Mouse (Mus musculus) thymus, postnatal 4 days (tissue): ENCODE data around the gene BC147527.
"Not testable (repeated sequence)": the region's sequence is repeated elsewhere in the genome, so short reads cannot be mapped to it uniquely, and the experiment has no call there.

ENCODE experiments used
- DNase-seq: peaks from one replicate; pipeline ENCODE4 v3.0.0; 2021

BC147527 gene

DNA sequence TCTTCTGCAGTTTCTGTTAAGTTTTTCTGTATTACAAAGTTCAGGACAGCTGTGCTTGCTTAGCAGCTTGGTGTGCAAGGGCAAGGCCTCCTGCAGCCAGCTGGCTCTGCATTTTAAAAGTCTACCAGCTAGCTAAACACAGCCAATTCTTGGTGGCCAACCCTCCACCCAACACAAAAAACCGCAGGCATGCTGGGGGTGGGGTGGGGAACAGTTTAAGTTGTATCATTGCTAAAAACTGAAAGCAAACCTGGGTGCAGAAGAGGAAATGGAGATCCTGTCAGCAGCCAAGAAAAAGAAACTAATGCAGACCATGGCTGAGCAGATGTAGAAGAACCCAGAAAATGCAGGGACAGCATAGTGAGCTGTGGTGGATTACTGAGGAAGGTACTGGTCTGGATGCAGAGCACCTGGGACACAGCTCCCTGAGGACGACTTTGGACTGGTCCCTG lies at the start of gene BC147527:
BC147527 (plus strand) TSS at position 402 of the 452 bp plus-strand sequence.
- DNase-seq: peak; percentile 70

DNA sequence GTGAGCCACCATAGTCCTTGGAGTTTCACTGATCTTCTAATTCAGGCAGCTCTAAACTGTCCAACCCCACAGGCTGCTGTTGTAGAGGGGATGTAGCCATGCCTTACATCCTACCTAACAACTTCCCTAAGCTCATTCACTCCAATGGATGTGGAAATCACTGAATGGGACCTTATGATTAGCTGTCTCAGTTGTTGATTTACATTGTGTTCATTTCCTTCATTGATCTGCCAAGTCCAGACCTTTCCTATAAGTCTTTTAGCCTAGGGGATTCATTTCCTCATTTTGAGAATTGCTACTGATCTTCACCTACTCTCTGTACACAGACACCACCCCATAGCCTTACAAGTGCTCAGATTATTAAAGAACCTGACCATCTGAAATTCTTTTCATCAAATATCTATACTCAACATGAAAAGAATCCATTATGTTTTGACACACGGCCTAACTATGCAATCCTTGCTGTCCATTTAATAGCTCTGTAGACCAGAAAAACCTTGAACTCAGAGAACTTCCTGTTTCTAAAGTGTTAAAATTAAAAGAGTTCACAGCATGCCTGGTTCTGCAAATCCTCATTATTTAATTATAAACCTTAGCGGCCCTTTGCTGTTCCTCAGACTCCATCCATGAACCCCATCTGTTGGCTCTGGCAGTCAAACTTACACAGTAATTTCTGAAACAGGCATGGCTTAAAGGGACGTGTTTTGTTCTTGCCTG lies 48.8 kb upstream of the BC147527 start:
- not testable (repeated sequence) for DNase-seq

- DNase-seq: not testable (repeated sequence)
Measured at GRCm38 (mm10) chr13:120258817-120259658, 41.2 kb upstream of the BC147527 start.

DNA sequence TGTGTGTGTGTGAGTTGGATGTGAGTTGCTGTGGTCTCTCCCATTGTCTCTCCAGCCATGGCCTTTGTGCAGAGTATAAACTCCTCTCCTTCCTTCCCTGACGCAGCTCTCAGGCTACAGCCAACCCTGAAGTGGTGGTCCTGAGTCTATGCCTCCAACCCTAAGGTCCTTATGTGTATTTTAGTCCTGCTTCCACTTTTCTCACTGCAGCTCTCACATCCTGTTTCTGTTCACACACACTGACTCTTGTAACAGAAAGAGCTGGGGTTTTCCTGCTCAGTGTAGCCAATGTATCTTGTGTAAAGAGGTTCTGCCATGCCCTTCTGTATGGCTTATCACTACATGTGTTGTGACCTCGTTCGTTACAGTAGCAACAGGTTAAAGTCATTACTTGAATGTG lies 40.5 kb upstream of the BC147527 start:
- DNase-seq: not testable (repeated sequence)

- not testable (repeated sequence) for DNase-seq
Measured at GRCm38 (mm10) chr13:120262870-120263269, 37.3 kb upstream of the BC147527 start, which contains the start of gene AF067061. TSS of gene AF067061 (plus strand) at chr13:120263114.

DNA sequence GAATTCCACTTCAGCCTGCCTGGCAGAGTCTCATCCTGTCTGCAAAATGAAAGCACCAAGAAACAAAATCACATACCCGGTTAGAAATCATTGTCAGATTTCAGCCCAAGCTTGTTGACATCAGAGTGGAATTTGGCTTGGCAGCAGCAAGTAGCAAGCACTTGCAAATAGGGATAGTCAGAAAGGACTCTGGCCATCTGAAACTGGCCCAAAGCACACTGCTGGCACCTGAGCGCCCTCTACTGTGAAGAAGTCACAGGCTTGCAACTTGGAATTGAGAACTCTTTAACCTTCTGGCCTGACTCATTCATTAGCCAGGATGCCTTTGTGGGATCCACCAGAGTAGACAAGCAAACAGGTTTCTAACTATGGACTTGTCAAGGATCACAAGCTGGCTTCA lies 22.4 kb upstream of the BC147527 start:
- DNase-seq: not testable (repeated sequence)

GRCm38 (mm10) chr13:120278784-120279183 lies 21.4 kb upstream of the BC147527 start:
- DNase-seq: peak; percentile 13

DNA sequence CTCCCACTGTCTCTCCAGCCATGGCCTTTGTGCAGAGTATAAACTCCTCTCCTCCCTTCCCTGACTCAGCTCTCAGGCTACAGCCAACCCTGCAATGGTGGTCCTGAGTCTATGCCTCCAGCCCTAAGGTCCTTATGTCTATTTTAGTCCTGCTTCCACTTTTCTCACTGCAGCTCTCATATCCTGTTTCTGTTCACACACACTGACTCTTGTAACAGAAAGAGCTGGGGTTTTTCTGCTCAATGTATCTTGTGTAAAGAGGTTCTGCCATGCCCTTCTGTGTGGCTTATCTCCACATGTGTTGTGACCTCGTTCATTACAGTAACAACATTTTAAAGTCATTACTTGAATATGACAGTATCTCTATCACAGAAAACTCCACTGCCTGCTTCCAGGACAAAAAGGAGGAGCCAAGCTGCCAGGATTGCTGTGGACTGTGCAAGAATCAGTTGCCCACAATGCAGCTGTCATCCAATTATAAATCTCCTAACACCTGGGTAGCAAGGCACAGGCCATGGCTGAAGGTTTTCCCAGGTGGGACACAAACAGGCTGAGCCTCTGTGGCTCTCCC lies 783 bp upstream of the BC147527 start:
- peak; percentile 20 for DNase-seq

DNA sequence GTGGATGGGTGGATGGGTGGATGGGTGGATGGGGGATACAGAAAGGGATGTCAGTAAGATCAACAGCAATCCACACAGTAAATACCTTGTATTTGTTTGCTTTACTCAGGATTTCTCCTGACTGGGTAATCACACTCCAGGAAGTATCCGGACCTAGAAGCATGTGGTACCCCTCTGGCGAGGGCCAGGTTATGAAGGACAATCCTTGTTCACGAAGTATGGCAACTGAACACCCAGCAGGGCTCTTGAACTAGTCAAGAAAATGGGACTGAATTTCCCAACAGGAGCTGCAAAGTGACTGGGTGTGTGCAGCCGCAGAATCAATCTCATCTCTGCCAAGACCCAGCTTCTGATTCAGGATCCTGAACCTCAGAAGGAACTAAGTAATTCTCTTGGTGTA lies 661 bp downstream of the BC147527 start:
- no peak for DNase-seq

- no peak for DNase-seq
Measured at GRCm38 (mm10) chr13:120310749-120311148, 10.6 kb downstream of the BC147527 start.

DNA sequence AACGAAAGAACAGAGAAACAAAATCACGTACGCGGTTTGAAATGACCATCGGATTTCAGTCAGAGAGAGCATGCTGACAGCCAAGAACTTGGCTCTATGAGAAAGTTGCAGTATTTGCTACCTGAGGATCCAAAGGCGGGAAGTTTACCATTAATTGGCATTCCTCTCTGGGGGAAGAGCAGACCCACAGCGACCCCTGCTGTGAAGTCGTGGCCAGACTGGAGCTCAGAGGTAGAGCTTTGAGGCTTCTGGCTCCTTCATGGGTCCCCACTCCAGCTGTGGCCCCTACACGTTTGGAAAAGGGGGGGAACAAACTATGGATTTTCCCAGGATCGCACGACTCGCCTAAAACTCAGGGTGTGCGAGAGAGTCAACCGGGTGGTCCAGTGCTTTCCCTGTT lies 13.4 kb downstream of the BC147527 start:
- DNase-seq: peak; percentile 66

- DNase-seq: not testable (repeated sequence)
Measured at GRCm38 (mm10) chr13:120316578-120316977, 16.4 kb downstream of the BC147527 start, which contains the start of gene Tcstv3. TSS of gene Tcstv3 (plus strand) at chr13:120316878.

DNA sequence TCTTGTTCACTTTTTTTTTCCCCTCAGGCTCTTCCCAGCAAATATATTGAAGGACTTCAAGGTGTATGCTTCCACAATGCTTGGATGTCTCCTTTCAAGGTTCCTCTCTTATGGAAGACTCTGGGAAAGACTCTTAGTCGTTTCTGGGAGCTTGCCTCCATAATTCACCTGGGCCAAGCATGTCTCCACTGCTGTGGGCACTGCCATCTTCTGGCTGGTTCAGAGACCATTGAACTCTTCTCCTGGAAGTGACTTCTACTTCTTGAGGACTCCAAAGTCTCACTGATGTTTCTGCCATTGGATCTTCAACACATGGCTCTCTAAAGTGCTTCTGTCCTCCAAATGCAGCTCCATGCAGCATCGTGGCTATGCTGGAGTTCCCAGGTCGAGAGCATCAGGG lies 20.0 kb downstream of the BC147527 start:
- no peak for DNase-seq

DNA sequence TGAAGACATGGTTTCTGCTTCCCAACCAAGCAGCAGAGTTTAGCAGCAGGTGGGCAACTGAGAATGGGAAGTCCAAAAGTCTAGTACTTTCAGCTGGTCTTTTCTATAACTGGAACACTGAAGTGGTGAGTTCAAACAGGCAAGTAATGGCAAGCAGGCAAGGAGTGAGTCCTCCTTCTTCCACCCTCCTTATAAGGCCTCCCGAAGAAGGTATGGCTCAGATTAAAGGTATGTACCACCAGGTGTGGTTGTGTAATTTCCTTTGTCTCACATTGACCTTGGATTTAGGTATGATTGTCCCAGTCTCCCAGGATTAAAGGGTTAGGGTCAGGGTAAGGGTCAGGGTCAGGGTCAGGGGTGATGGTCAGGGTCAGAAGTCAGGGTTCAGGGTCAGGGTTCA lies 20.5 kb downstream of the BC147527 start:
- DNase-seq: no peak
